Mouse (Mus musculus) urinary bladder, postnatal 36 days (tissue): ENCODE data around the gene Snrpc.
A peak's percentile ranks its signal among the peaks of the same experiment; 100 is the strongest.
"Not testable (repeated sequence)": the region's sequence is repeated elsewhere in the genome, so short reads cannot be mapped to it uniquely, and the experiment has no call there.

Source experiments
- DNase-seq, 2 experiments: peaks; one replicate each; pipeline ENCODE4 v3.0.0; 2022; ENCODE audit warnings: low spot score in 2 of 2, mixed read lengths in 1 of 2

Gene Snrpc

GRCm38 (mm10) chr17:27837850-27838249, at the start of gene Snrpc:
Snrpc (plus strand) TSS chr17:27838150.
- not testable (repeated sequence) for DNase-seq

DNA sequence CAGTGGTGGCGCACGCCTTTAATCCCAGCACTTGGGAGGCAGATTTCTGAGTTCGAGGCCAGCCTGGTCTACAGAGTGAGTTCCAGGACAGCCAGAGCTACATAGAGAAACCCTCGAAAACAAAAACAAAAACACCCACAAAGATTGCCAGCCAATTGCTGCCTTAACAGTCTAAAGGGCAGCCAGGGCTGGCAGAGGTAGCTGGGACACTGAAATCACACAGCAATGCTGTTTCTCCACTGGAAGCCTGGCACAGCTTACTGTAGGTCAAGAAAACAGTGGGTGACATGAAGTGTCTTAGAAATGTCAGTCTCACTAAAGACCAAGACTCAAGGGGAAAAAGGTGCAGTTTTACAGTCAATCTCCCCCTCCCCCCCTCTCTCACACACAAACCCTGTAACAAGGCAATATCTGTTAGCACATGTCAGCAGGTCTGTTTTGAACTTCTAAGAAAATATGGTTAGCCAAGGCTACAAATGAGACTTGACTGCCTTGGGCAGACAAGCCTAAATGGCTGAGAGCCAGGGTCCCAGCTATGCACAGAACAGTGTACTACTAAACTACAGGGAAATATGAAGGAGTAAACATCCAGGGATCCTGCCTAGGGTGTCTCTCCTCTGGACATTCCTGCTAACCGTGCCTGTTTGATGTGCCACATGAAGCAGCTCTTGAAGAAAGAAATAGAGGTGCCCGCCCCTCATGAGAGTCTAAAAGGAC, 49.3 kb upstream of the Snrpc start:
- no peak for DNase-seq

- no peak for DNase-seq
Measured at GRCm38 (mm10) chr17:27790015-27790414, 47.9 kb upstream of the Snrpc start.

DNA sequence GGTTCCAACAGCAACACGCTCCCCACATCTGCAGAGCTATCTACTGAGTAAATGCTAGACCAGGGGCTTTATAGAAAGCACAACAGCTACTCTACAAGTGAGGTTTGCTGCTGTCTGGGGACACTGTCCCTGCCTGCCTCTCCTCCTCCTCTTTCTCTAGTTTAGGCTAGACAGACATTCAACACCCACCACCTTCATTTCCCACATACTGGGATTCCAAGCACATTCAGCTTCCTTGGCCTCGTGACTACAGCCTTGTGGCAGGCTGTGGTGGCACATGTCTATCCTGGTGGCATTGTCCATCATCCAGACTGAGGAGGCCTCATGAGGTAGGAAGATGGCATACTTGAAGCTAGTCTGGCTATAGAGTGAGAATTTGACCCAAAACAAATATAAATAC, 47.0 kb upstream of the Snrpc start:
- no peak for DNase-seq

DNA sequence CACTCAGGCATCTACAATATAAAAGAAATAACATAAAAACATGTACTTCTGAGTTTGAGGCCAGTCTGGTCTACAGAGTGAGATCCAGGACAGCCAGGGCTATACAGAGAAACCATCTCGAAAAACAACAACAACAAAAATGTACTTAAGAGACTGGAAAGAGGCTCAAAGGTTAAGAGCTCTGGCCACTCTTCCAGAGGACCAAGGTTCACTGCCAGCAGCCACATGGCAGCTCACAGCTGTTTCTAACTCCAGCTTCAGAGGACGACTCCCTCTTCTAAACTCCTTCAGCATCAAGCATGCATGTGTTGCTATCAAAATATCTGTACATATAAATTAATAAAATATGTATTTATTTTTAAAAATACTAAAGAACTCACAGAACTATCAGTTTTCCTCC, 46.4 kb upstream of the Snrpc start:
- DNase-seq, result no peak

GRCm38 (mm10) chr17:27792516-27792915, 45.4 kb upstream of the Snrpc start:
- DNase-seq, result no peak

DNA sequence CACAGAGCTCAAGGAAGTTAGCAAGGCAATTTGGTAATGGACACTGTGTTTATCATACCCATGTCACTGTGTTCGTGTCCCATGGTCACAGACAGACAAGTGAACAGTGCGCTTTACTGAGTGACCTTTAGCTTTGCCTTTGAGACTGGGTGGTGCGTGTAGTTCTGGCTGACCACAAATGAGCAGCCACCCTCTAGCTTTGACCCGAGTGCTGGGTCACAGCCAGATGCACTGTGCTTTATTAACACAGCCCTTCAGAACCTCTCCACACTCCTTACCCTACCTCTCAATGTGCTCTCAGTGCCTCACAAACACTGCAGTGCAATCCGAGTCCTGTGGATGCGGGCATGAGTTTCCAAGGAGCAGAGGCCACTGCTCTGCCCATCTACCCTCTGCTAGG, 44.8 kb upstream of the Snrpc start:
- DNase-seq, result no peak

DNA sequence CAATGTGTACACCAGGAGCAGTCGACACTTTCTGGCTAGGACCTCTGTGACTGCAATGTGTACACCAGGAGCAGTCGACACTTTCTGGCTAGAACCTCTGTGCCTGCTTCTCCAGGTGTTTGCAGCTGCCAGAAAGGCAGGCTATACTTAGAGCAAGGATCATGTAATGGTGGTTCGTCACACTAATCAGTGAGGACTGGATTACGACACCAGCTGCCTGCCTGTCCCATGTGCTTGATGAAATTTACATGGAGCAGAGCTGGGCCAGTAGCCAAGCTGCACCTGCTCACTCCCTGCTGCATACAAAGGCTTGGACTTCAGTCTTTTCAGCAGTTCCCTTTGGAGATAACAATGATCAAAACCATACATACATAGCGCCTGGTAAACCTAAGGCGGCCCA, 41.2 kb upstream of the Snrpc start:
- peak in 1 of 2 experiments; percentile 40 for DNase-seq

DNA sequence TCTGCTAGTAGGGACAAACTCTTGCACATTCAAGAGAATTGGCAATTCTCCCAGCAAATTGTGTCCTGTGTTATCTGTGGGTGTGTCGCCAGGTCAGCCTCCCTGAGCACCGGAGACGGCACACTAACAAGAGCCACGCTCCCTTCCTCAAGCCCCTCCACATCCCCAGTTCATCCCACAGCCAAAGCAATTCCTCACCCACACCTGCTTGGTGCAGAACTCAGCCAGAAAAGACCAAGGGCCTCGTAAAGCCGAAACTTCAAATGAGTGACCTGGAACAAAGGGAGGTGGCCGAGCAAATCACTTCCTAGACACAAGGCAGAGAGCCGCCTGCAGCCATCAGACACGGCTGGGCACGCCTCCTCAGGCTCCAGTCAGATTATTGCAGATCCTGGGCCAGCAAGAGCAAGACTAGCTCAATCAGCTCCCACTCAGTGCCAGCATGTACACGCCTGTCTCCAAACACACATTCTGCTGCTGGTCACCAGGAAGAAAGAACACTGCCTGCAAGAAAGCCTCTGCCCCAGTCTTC, 40.5 kb upstream of the Snrpc start:
- DNase-seq, result peak; percentile 66 to 80

- DNase-seq, result peak; percentile 42 to 46
Measured at GRCm38 (mm10) chr17:27799771-27800584, 38.0 kb upstream of the Snrpc start.

DNA sequence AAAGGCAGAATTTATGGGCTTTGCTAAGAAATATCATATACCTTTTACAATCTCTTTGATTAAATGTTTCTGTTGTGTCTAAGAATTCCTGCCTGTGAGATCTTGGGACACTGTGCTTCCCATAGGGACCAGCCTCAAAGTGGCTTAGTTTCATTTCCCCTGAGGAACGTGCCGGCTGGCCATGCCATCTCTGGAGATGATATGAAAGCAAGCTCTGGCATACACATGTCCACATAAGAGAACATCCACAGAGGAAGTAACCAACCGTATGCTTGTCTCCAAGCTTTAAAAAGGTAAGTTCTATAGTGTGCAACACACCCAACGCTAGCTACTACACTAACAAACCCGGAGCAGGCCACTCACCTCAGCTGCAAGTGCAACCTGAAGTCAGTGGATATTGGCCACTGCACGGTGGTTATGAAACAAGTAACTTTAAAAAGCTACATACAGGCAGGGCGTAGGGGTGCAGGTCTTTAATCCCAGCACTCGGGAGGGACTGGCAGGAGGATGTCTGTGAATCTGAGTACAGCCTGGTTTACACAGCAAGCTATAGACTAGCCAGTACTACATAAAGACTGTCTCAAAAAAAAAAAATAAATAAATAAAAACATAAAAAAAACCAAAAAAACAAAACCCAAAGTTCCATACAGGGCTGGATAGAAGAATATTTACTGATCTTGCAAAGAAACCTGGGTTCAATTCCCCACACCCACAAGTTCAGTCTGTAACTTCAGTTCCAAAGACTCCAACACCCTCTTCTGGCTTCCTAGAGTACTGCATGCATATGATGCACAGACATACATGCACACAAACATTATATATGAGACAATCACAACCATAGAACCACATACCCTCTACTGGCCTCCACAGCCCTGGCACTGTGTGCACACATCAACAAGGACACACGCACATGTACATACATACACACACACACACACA, 37.0 kb upstream of the Snrpc start:
- DNase-seq, result no peak

DNA sequence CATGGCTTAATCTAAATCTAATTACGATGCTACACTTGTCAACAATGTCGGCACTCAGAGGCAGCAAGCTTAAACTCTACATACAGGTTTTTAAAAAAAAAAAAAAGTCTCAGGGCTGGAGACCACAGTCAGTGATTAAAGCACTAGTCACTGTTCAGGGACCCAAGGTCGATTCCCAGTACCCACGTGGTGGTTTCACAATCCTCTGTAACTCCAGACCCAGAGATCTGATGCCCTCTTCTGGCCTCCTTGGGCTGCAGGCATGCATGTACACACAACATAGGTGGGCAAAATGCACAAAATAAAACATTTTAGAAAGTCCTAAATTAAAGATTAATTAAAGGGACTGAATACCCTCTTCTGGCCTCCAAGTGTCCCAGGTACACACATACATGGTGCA, 34.2 kb upstream of the Snrpc start:
- no peak for DNase-seq

DNA sequence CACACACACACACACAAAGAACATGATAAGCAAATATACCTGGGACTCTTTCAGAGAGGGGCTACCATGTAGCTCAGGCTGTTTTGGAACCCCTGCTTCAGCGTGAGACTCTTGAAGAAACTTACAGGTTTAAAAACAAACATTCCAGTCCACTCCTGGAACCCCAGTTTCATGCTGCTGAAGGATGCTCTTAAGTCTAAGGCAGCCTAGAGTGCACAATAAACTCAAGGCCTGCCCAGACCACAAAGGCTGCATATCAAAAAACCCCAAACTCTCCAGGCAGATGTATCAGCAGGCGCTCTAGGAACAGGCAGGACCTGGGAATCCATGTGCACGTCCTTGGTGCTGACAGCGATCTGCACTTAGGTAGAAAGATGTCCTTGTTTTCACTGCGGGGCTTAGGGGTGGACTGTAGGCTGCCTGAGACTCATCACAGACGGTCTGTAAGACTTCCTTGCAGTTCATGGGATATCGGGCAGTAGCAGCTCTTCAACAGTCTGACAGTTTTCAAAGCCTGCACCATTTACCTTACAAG, 33.7 kb upstream of the Snrpc start:
- DNase-seq, result no peak

DNA sequence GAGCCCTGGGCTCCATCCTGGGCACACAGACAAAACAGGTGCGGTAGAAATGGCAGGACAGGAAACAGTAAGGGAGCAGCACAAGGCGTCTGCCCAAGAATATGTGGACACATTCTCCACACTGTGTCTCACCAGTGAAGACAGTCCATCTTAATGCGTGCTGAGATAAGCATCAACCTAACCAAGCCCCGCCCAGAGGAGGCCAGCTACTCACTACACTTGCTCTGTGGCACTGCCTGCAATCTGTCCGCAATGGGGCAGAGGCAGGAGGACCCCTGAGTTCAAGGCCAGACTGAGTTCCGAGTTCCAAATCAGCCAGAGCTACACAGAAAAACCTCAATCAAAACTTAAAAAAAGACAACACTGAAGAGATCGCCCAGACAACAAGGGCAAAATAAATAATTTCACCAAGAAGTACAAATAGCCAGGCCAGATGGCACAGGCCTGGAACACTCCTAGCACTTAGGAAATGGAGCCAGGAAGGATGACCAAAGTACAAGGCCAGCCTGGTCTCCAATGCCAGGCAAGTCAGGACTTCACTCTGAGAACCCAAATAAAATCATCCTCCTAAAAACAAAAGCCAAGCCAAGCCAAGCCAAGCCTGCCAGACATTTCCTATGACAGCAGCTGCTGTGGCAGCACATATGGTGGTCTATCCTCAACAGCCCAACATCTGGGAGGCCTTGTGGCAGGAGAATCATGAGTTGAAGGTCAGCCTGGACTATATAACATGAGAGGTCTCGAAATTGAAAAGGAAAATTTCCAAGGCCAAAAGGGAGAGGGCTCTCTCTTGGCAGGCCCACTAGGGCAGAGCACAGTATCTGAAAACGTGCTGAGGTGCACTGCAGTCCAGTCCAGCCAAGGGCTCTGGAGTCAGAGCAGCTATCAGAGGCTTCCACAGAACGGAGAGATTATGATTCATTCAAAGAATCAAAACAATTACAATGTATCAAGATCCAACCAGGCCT, 32.9 kb upstream of the Snrpc start:
- DNase-seq, result no peak

DNA sequence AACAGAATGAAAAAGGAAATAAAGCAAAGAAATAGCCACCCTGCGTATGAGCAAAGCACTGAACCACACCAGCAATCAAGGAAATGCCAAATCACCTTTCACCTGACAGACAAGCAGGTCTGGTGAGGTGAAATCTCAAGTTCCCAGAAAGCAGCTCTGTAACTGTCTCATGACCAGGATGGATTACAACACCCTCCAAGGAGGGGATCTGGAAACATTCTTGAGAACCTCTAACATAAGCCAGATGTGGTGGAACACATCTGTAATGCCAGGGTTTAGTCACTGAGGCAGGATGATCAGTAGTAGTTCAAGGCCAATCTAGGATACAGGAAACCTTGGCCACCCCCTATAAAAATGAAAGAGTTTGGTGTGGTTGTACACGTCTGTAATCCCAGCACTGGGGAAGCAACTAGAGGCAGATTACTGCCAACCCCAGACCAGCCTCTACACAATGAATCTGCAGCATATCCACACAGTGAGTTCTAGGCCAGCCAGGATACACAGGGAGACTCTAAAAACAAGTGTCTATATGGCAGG, 30.3 kb upstream of the Snrpc start:
- DNase-seq, result no peak

DNA sequence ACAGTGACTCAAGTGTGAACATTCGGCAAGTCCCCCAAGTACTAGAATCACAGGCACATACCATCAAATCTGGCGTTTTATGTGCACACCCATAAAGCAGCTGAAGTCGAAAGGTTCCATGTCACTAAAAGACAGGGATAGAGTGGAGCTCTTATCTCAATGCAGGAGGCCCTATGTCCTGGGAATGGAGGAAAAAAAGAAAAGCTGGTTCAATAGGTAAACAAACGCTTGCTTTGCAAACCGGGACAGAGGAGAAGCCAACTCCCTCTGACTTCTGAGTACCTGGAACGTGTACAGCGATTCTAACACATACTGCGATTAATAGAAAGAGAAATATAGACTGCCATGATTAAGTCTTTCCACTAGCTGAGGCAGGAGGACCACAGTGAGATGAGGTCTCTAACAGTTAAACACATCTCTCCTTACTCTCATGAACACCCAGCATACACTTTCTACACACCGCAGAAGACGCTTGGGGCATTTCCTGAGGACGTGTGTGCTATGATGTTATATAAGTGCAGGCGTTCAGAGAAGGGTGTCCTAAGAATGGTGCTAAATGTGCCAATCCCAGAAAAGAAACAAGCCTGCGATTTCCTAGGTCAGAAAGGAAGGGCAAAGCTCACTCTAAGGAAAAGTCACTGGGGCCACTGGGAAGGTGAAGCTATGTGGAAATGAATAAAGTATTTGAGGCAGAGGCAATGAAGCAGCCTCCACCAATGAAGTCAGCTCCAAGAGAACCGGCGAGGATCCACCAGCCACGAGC, 27.2 kb upstream of the Snrpc start:
- DNase-seq, result no peak

- DNase-seq, result no peak
Measured at GRCm38 (mm10) chr17:27811980-27812379, 26.0 kb upstream of the Snrpc start.

GRCm38 (mm10) chr17:27814606-27815005, 23.3 kb upstream of the Snrpc start:
- DNase-seq, result no peak

DNA sequence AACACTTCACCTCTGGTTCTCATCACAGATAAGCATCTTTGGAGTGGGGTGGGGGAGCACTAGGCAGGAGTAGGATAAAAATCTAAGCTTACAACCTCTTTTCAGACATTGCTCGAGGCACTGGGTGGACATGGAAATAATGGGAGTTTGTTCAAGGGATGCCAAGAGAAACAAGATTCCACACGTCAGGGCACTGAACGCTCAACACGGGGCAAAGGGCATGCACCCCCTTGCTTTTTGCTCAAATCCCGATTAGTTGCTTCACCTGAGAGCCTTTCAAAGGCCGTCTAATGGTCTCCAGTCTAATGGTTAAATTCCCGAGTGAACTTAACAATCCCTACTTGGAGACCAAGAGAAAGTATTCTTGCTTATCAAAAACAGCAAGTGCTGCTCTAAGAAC, 18.9 kb upstream of the Snrpc start:
- no peak for DNase-seq
